Mouse (Mus musculus): ENCODE measurements around the gene Nvl. TPM values are rescaled to one million over a fixed set of nuclear protein-coding genes. Genes with fewer than 3 reads are reported as not detected.

The Nvl gene
- polyA plus RNA-seq, 2 experiments, result 10.8 to 13.1 TPM

GRCm38 (mm10) chr1:181063991-181064390, 80.0 kb downstream of the Nvl start:
- Histone ChIP-seq H3K27me3 (ENCODE audit: control insufficient read depth, insufficient read depth, low read length) (no peaks in the 10 kb centered on the region), H3K9ac (replicated peaks) (no peak overlapping the region), H3K4me3 (ENCODE audit: insufficient read depth in 1 of 2, low read depth in 2 of 2, low read length in 2 of 2) (no peak overlapping the region), H3K4me1 (replicated peaks; ENCODE audit: control insufficient read depth in 2 of 2, insufficient read depth in 2 of 2, low read length in 1 of 2) (peaks cover 0 to 3% of the 10 kb centered on the region in 2 experiments; a peak in 2 of 4 replicates), H3K27ac (no peak overlapping the region), H3K4me2 (ENCODE audit: low read depth) (no peak overlapping the region), H3K9me3 (ENCODE audit: control insufficient read depth, low read length) (no peaks in the 10 kb centered on the region), H3K36me3 (replicated peaks; ENCODE audit: control insufficient read depth, insufficient read depth, low read depth) (no peaks in the 10 kb centered on the region)
- DNase-seq (ENCODE audit: low read depth in 3 of 3, low spot score in 3 of 3), result no peak
- WGBS (ENCODE audit: insufficient replicate concordance), result 57% methylated on average over 2 of the region's 2 CpGs
- TF ChIP-seq CTCF (IDR thresholded peaks at IDR 0.05; ENCODE audit: low read depth) (no peak), EP300 (IDR thresholded peaks at IDR 0.05; ENCODE audit: low read depth) (no peak)
- ATAC-seq (ENCODE audit: insufficient read depth), result no peak

- no peaks in the 10 kb centered on the region; the same call in 1 of the 2 replicates for H3K9me3 ChIP-seq (ENCODE audit: control insufficient read depth, low read length)
- no peaks in the 10 kb centered on the region for H3K4me1 ChIP-seq (replicated peaks; ENCODE audit: control insufficient read depth in 2 of 2, insufficient read depth in 2 of 2, low read length in 1 of 2)
- ATAC-seq (ENCODE audit: insufficient read depth), result no peak
- DNase-seq (ENCODE audit: low read depth in 3 of 3, low spot score in 3 of 3), result no peak
- no peak overlapping the region for H3K27ac ChIP-seq
- H3K36me3 ChIP-seq (replicated peaks; ENCODE audit: control insufficient read depth, insufficient read depth, low read depth), result no peaks in the 10 kb centered on the region
- 60% methylated on average over 3 of the region's 3 CpGs for WGBS (ENCODE audit: insufficient replicate concordance)
- no peak for TF ChIP-seq CTCF (IDR thresholded peaks at IDR 0.05; ENCODE audit: low read depth)
- no peak for TF ChIP-seq EP300 (IDR thresholded peaks at IDR 0.05; ENCODE audit: low read depth)
- no peak overlapping the region for H3K9ac ChIP-seq (replicated peaks)
- no peak overlapping the region for H3K4me2 ChIP-seq (ENCODE audit: low read depth)
- H3K4me3 ChIP-seq (ENCODE audit: insufficient read depth in 1 of 2, low read depth in 2 of 2, low read length in 2 of 2), result no peak overlapping the region
- no peaks in the 10 kb centered on the region for H3K27me3 ChIP-seq (ENCODE audit: control insufficient read depth, insufficient read depth, low read length)
Observed at GRCm38 (mm10) chr1:181061784-181062485, 82.1 kb downstream of the Nvl start.

DNA sequence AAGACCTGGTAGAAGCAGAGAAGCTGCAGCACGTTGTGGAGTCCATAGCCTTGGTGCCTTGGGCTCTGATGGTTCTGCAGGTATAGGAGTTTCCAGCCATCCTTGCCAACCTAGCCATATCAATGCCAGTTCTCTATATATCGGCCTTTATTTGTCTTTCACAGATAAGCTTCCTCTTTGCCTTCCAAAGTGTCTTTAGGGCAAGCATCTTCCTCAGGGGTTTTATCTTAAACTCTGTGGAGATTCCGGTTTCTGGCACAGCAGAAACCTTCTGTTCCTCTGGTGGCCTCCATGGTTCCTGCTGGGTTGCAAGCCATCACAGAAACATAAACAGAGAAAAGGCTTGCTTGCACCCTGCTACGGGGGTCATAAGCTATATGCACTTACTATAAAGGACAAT, 91.1 kb downstream of the Nvl start:
- no peak overlapping the region for H3K27ac ChIP-seq
- WGBS (ENCODE audit: insufficient replicate concordance), result 39% methylated on average over 4 of the region's 4 CpGs

DNA sequence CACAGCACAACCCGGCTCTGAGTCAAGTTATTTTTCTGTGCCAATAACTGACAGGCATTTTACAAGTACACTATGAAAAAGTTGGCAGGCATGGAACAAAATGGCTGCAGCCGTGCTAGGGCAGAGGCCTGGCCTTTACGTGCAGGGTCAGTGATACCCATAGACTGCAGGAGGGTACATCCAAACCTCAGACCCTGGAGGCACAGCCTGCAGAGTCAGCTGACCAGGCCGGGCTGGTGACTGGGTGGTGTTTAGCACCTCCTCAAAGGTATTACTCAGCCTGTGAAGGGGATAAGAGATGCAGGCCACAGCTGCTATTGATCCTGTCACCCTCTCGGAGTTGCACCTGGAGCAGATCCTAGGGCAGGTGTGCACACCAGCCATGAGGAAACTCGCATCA, 93.1 kb downstream of the Nvl start, which contains the start of gene 9130409I23Rik:
9130409I23Rik (plus strand) TSS at position 301 of the 400 bp plus-strand sequence.
- ATAC-seq (ENCODE audit: insufficient read depth), result no peak
- Histone ChIP-seq H3K4me3 (ENCODE audit: insufficient read depth in 1 of 2, low read depth in 2 of 2, low read length in 2 of 2) (no peak within 1 kb of the TSS), H3K27me3 (ENCODE audit: control insufficient read depth, insufficient read depth, low read length) (no peaks in the 10 kb centered on the region), H3K9ac (replicated peaks) (no peak within 1 kb of the TSS), H3K4me2 (ENCODE audit: low read depth) (no peak within 1 kb of the TSS), H3K36me3 (replicated peaks; ENCODE audit: control insufficient read depth, insufficient read depth, low read depth) (no peaks in the 10 kb centered on the region), H3K9me3 (ENCODE audit: control insufficient read depth, low read length) (no peaks in the 10 kb centered on the region), H3K4me1 (replicated peaks; ENCODE audit: control insufficient read depth in 2 of 2, insufficient read depth in 2 of 2, low read length in 1 of 2) (no peaks in the 10 kb centered on the region), H3K27ac (no peak within 1 kb of the TSS)
- no peak for DNase-seq (ENCODE audit: low read depth in 3 of 3, low spot score in 3 of 3)
- WGBS (ENCODE audit: insufficient replicate concordance), result 65% methylated on average over 6 of the region's 6 CpGs
- TF ChIP-seq EP300 (IDR thresholded peaks at IDR 0.05; ENCODE audit: low read depth) (no peak), CTCF (IDR thresholded peaks at IDR 0.05; ENCODE audit: low read depth) (no peak)

More for the DNA sequence above, 91.1 kb downstream of the Nvl start:
- no peak for ATAC-seq (ENCODE audit: insufficient read depth)
- no peak overlapping the region for H3K4me3 ChIP-seq (ENCODE audit: insufficient read depth in 1 of 2, low read depth in 2 of 2, low read length in 2 of 2)
- H3K4me2 ChIP-seq (ENCODE audit: low read depth), result no peak overlapping the region
- no peak for DNase-seq (ENCODE audit: low read depth in 3 of 3, low spot score in 3 of 3)
- no peaks in the 10 kb centered on the region for H3K27me3 ChIP-seq (ENCODE audit: control insufficient read depth, insufficient read depth, low read length)
- no peaks in the 10 kb centered on the region for H3K4me1 ChIP-seq (replicated peaks; ENCODE audit: control insufficient read depth in 2 of 2, insufficient read depth in 2 of 2, low read length in 1 of 2)
- H3K9ac ChIP-seq (replicated peaks), result no peak overlapping the region
- no peaks in the 10 kb centered on the region; the same call in 1 of the 2 replicates for H3K9me3 ChIP-seq (ENCODE audit: control insufficient read depth, low read length)
- no peak for TF ChIP-seq CTCF (IDR thresholded peaks at IDR 0.05; ENCODE audit: low read depth)
- no peak for TF ChIP-seq EP300 (IDR thresholded peaks at IDR 0.05; ENCODE audit: low read depth)
- H3K36me3 ChIP-seq (replicated peaks; ENCODE audit: control insufficient read depth, insufficient read depth, low read depth), result no peaks in the 10 kb centered on the region

- H3K4me1 ChIP-seq (replicated peaks; ENCODE audit: control insufficient read depth in 2 of 2, insufficient read depth in 2 of 2, low read length in 1 of 2), result no peaks in the 10 kb centered on the region
- no peaks in the 10 kb centered on the region for H3K36me3 ChIP-seq (replicated peaks; ENCODE audit: control insufficient read depth, insufficient read depth, low read depth)
- no peak overlapping the region for H3K4me3 ChIP-seq (ENCODE audit: insufficient read depth in 1 of 2, low read depth in 2 of 2, low read length in 2 of 2)
- no peaks in the 10 kb centered on the region for H3K9me3 ChIP-seq (ENCODE audit: control insufficient read depth, low read length)
- no peak overlapping the region for H3K27ac ChIP-seq
- DNase-seq (ENCODE audit: low read depth in 3 of 3, low spot score in 3 of 3), result no peak
- ATAC-seq (ENCODE audit: insufficient read depth), result no peak
- no peak overlapping the region for H3K4me2 ChIP-seq (ENCODE audit: low read depth)
- peak; percentile 24; the same call in 1 of the 2 replicates for TF ChIP-seq CTCF (IDR thresholded peaks at IDR 0.05; ENCODE audit: low read depth)
- no peak for TF ChIP-seq EP300 (IDR thresholded peaks at IDR 0.05; ENCODE audit: low read depth)
- H3K9ac ChIP-seq (replicated peaks), result no peak overlapping the region
- H3K27me3 ChIP-seq (ENCODE audit: control insufficient read depth, insufficient read depth, low read length), result no peaks in the 10 kb centered on the region
Observed at GRCm38 (mm10) chr1:181049328-181049842, 94.6 kb downstream of the Nvl start.
